Mouse (Mus musculus) adrenal gland, postnatal 10 days (tissue): ENCODE results near the gene Cfap44. TPM values are rescaled to one million over a fixed set of nuclear protein-coding genes. Genes with fewer than 3 reads are reported as not detected.

Experiments used
- DNase-seq: peaks from one replicate; pipeline ENCODE4 v3.0.0; 2021; ENCODE audit warnings: mixed read lengths
- total RNA-seq, 2 experiments: library from RNA; stranded (reverse); gene quantifications; 2 replicates each; pipeline ENCODE4 v1.2.3; 2021

Cfap44 gene
- total RNA-seq, 2 experiments from 2014 or later, result 0.42 to 1.1 TPM

- no peak for DNase-seq
Measured at GRCm38 (mm10) chr16:44496971-44497464, 102.4 kb downstream of the Cfap44 start.

- DNase-seq, result no peak
Measured at GRCm38 (mm10) chr16:44498447-44498846, 103.9 kb downstream of the Cfap44 start.

- DNase-seq, result no peak
Measured at GRCm38 (mm10) chr16:44501783-44502182, 107.2 kb downstream of the Cfap44 start.

- DNase-seq, result no peak
Measured at GRCm38 (mm10) chr16:44502325-44502724, 107.7 kb downstream of the Cfap44 start.

GRCm38 (mm10) chr16:44502895-44503575 lies 108.4 kb downstream of the Cfap44 start:
- peak; percentile 49 for DNase-seq

- DNase-seq, result no peak
Measured at GRCm38 (mm10) chr16:44505243-44505642, 110.6 kb downstream of the Cfap44 start.

GRCm38 (mm10) chr16:44507027-44507929 lies 112.7 kb downstream of the Cfap44 start:
- no peak for DNase-seq

- DNase-seq, result no peak
Measured at GRCm38 (mm10) chr16:44508025-44508424, 113.4 kb downstream of the Cfap44 start.

GRCm38 (mm10) chr16:44508772-44509171 lies 114.2 kb downstream of the Cfap44 start:
- no peak for DNase-seq

- no peak for DNase-seq
Measured at GRCm38 (mm10) chr16:44509458-44510344, 115.1 kb downstream of the Cfap44 start.

- DNase-seq, result no peak
Measured at GRCm38 (mm10) chr16:44510521-44511213, 116.1 kb downstream of the Cfap44 start.

- DNase-seq, result no peak
Measured at GRCm38 (mm10) chr16:44516498-44516897, 121.9 kb downstream of the Cfap44 start.

- no peak for DNase-seq
Measured at GRCm38 (mm10) chr16:44523595-44523994, 129.0 kb downstream of the Cfap44 start.

- DNase-seq, result no peak
Measured at GRCm38 (mm10) chr16:44526044-44526443, 131.4 kb downstream of the Cfap44 start.

- DNase-seq, result peak; percentile 56
Measured at GRCm38 (mm10) chr16:44526689-44527088, 132.1 kb downstream of the Cfap44 start.

GRCm38 (mm10) chr16:44527218-44527905 lies 132.8 kb downstream of the Cfap44 start:
- no peak for DNase-seq

GRCm38 (mm10) chr16:44528955-44529354 lies 134.4 kb downstream of the Cfap44 start:
- no peak for DNase-seq

- DNase-seq, result no peak
Measured at GRCm38 (mm10) chr16:44529691-44530090, 135.1 kb downstream of the Cfap44 start.

GRCm38 (mm10) chr16:44530191-44530590 lies 135.6 kb downstream of the Cfap44 start:
- no peak for DNase-seq

- no peak for DNase-seq
Measured at GRCm38 (mm10) chr16:44530829-44531228, 136.2 kb downstream of the Cfap44 start.
